Mouse (Mus musculus) kidney, embryonic 14.5 days (tissue): ENCODE results near the gene Gm26992. TPM values are rescaled to one million over a fixed set of nuclear protein-coding genes. Genes with fewer than 3 reads are reported as not detected.

Experiments used
- ATAC-seq: fragments of 200-750 bp; cut with Nextera tagmentation; 2 replicates; pipeline ENCODE4 v1.8.0; 2017; ENCODE audit warnings: moderate number of reproducible peaks, mild to moderate bottlenecking, moderate TSS enrichment, moderate library complexity; ENCODE audit not compliant: low FRiP score, low TSS enrichment
- H3K27ac ChIP-seq: fragments of 300-500 bp; sonication (generic); 2 replicates; pipeline ENCODE4 v1.5.1; 2014; ENCODE audit warnings: low read depth, mild to moderate bottlenecking, low read length, moderate library complexity, mixed read lengths
- H3K27me3 ChIP-seq: fragments of 300-500 bp; sonication (generic); 2 replicates; pipeline ENCODE4 v1.6.1; 2014; ENCODE audit warnings: mild to moderate bottlenecking, low read length; ENCODE audit not compliant: control insufficient read depth, insufficient read depth
- H3K36me3 ChIP-seq: fragments of 300-500 bp; sonication (generic); 2 replicates; pipeline ENCODE4 v1.6.1; 2014; ENCODE audit warnings: low read length, mixed read lengths; ENCODE audit not compliant: control insufficient read depth, insufficient read depth
- H3K4me1 ChIP-seq: fragments of 300-500 bp; sonication (generic); 2 replicates; pipeline ENCODE4 v1.6.1; 2014; ENCODE audit warnings: low read length, mixed read lengths; ENCODE audit not compliant: control insufficient read depth, insufficient read depth
- H3K4me2 ChIP-seq: fragments of 300-500 bp; sonication (generic); replicated peaks from 2 replicates; pipeline ENCODE4 v1.6.1; 2014; ENCODE audit warnings: low read depth, mild to moderate bottlenecking, low read length
- H3K4me3 ChIP-seq: fragments of 300-500 bp; sonication (generic); 2 replicates; pipeline ENCODE4 v1.5.1; 2014; ENCODE audit warnings: mild to moderate bottlenecking, low read length
- H3K9ac ChIP-seq: fragments of 300-500 bp; sonication (generic); 2 replicates; pipeline ENCODE4 v1.6.1; 2014; ENCODE audit warnings: low read depth, mild to moderate bottlenecking, low read length, moderate library complexity
- H3K9me3 ChIP-seq: fragments of 300-500 bp; sonication (generic); 2 replicates; pipeline ENCODE4 v1.6.1; 2016; ENCODE audit warnings: low read length; ENCODE audit not compliant: control insufficient read depth
- WGBS: fragments of 180-500 bp; shearing (Covaris S2); extraction: QIAGEN DNeasy Blood & Tissue Kit; methylation state at CpG from one replicate; pipeline ENCODE4 v1.1.7; 2014; 5-methylcytosine and 5-hydroxymethylcytosine counted together
- polyA plus RNA-seq: library from polyadenylated mRNA; unstranded; fragments of >200 nt; fragmentation: Nextera tagmentation; extraction: Ambion mirVana; gene quantifications from 2 replicates; pipeline ENCODE4 v1.2.1, GENCODE M21; 2014

Gene Gm26992
- polyA plus RNA-seq, 1 experiment from 2014 or later: not detected

GRCm38 (mm10) chrX:103521221-103521716, 99.5 kb downstream of the Gm26992 start:
- H3K9ac ChIP-seq: no peak overlapping the region
- WGBS: 75% methylated on average over 4 of the region's 4 CpGs
- H3K27ac ChIP-seq: no peak overlapping the region
- no peaks in the 10 kb centered on the region for H3K4me1 ChIP-seq
- no peak for ATAC-seq
- no peaks in the 10 kb centered on the region for H3K36me3 ChIP-seq
- no peak overlapping the region for H3K4me2 ChIP-seq
- no peaks in the 10 kb centered on the region for H3K27me3 ChIP-seq
- no peaks in the 10 kb centered on the region for H3K9me3 ChIP-seq
- H3K4me3 ChIP-seq: no peak overlapping the region

- Histone ChIP-seq H3K4me2 (peak overlapping the region; percentile 40), H3K9ac (no peak overlapping the region), H3K27ac (no peak overlapping the region), H3K9me3 (no peaks in the 10 kb centered on the region), H3K4me3 (peak overlapping the region; percentile 22), H3K36me3 (no peaks in the 10 kb centered on the region), H3K27me3 (no peaks in the 10 kb centered on the region), H3K4me1 (no peaks in the 10 kb centered on the region)
- 2% methylated on average over 23 of the region's 23 CpGs for WGBS
- ATAC-seq: peak; percentile 91
Observed at GRCm38 (mm10) chrX:103529185-103529584, 107.4 kb downstream of the Gm26992 start.

Other genes starting within 250 kb of the Gm26992 start
- gene Nap1l2, start 235.4 kb upstream of the Gm26992 start, polyA plus RNA-seq: 0.53 and 1.1 TPM in 2 replicates
- gene Cdx4, start 100.6 kb upstream of the Gm26992 start, polyA plus RNA-seq: not detected in 2 replicates
- gene Chic1, start 65.5 kb upstream of the Gm26992 start, polyA plus RNA-seq: 3.8 and 4.8 TPM in 2 replicates
- gene Tsx, start 7.5 kb upstream of the Gm26992 start, polyA plus RNA-seq: 0.24 TPM in 1 of 2 replicates, not detected in the other
- gene Zcchc13, start 208.6 kb downstream of the Gm26992 start, polyA plus RNA-seq: not detected in 2 replicates